Mouse (Mus musculus) ovary, adult 18-20 months (tissue): ENCODE measurements around the gene H2-K1.
"Not testable (repeated sequence)": the region's sequence is repeated elsewhere in the genome, so short reads cannot be mapped to it uniquely, and the experiment has no call there.

Experiments used
- DNase-seq: peaks from one replicate; pipeline ENCODE4 v3.0.0; 2022; ENCODE audit warnings: low spot score, mixed read lengths

The H2-K1 gene

GRCm38 (mm10) chr17:34026917-34027655 lies 26.9 kb upstream of the H2-K1 start:
- no peak for DNase-seq

GRCm38 (mm10) chr17:34026221-34026620 lies 26.1 kb upstream of the H2-K1 start:
- DNase-seq, result no peak

- no peak for DNase-seq
Observed at GRCm38 (mm10) chr17:34025756-34026151, 25.6 kb upstream of the H2-K1 start.

GRCm38 (mm10) chr17:34024861-34025755 lies 25.0 kb upstream of the H2-K1 start:
- no peak for DNase-seq

GRCm38 (mm10) chr17:34024317-34024821 lies 24.2 kb upstream of the H2-K1 start, which contains the start of gene Ring1:
Ring1 (minus strand) TSS chr17:34024680.
- DNase-seq, result no peak

DNA sequence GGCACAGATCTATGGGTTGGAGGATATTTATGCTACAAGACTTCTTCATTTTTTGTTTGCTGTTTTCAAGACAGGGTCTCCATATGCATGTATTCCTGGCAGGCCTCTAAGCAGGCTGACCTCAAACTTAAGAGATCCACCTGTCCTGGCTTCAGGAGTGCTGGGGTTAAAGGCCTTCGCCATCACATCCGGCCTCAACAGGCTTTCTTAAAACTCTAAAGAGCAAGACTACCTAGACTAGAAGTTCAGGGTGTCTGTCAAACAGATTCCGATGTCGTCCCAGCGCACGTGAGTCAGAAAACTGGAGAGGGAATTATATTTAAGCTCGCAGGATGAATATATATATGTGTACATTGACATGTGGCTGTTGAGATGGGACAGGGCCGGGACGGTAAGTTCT lies 23.5 kb upstream of the H2-K1 start:
- DNase-seq, result no peak

DNA sequence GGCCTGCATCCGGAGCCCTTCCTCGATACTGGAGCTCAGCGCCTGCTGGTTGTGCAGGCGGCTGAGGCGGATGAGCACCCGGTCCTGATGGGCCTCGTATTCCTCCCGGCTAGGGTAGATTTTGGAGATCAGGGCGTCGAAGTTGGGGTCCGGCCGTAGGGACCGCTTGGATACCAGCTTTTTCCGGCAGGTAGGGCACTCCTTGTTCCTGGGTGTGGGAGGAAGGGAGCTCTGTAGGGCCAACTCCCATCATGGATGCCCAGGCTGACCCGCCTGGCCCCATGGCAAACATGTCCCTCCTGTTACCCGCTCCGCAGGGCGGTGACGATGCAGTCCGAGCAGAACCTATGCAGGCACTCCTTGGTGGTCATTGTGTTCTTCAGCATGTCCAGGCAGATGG lies 22.8 kb upstream of the H2-K1 start:
- DNase-seq, result no peak

DNA sequence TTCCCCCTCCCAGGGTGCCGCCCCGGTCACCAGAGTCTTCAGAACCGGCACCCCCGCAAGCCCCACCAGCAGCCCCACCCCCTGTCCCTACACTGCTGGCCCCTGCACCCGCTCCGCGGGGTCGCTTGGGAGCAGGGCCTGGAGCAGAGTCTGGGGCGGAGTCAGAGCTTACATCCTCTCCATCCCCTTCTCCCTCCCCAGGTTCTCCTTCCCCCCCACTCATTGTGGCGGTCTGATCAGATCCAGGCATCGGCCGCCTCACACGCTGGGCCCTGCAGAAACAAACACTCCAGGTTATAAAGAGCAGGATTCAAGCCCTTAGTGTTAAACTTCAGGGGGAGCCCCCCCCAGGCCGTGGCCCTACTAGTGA lies 22.3 kb upstream of the H2-K1 start:
- no peak for DNase-seq

GRCm38 (mm10) chr17:34021539-34022413 lies 21.6 kb upstream of the H2-K1 start:
- DNase-seq, result no peak

- no peak for DNase-seq
Observed at GRCm38 (mm10) chr17:34013436-34013835, 13.3 kb upstream of the H2-K1 start.

- DNase-seq, result no peak
Observed at GRCm38 (mm10) chr17:34010156-34010555, 10.0 kb upstream of the H2-K1 start.

GRCm38 (mm10) chr17:34006570-34006969 lies 6.4 kb upstream of the H2-K1 start:
- no peak for DNase-seq

DNA sequence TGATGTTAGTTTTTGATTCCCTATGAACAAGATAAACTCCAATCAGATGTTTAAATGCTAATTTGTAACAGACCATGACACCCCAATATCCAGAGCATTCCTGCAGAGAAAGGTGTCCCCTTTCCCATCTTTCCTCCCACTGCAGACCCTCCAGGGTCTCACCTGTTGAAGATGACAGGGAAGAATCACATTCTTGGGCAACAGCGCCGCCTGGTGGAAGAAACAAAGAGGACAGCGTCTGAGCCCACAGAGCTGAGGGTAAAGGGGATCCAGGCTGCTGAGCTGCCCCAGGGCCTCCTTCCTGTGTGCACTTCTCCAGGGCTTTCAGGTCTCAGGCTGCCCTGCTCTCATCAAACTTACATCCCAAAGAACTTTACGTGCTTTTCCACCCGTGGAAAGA lies 3.3 kb upstream of the H2-K1 start:
- DNase-seq, result no peak

- not testable (repeated sequence) for DNase-seq
Observed at GRCm38 (mm10) chr17:34000796-34001195, 649 bp upstream of the H2-K1 start.

- no peak for DNase-seq
Observed at GRCm38 (mm10) chr17:33999341-34000149, 602 bp downstream of the H2-K1 start.

DNA sequence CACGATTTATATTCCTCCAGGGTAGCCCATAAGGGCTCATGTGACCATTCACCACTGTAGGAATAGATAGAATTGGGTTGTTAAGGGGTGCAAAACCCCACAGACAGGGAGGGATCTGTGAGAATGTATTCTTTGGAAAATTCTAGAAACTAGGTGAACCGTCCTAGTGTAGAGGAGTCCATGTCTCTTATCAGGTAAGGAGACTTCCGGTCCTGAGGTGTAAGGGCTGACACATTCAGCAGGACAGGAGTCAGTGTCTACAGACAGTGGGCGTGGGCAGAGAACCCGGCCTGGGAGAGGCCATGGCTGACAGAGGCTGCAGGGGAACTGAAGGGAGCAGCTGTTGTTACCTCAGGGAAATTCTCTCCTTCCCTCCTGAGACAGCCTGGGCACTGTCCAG lies 1.4 kb downstream of the H2-K1 start:
- DNase-seq, result not testable (repeated sequence)

DNA sequence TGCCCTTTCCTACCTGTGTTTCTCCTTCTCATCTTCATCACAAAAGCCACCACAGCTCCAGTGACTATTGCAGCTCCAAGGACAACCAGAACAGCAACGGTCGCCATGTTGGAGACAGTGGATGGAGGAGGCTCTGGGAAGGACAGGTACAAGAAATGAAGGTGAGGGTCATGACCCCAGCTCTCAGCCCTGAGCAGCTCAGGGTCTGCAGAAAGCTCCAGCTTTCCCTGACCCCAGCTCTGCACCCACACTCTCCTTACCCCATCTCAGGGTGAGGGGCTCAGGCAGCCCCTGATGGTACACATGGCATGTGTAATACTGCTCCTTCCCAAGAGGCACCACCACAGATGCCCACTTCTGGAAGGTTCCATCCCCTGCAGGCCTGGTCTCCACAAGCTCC lies 3.1 kb downstream of the H2-K1 start:
- DNase-seq, result not testable (repeated sequence)

- DNase-seq, result no peak
Observed at GRCm38 (mm10) chr17:33995651-33996050, 4.5 kb downstream of the H2-K1 start.

DNA sequence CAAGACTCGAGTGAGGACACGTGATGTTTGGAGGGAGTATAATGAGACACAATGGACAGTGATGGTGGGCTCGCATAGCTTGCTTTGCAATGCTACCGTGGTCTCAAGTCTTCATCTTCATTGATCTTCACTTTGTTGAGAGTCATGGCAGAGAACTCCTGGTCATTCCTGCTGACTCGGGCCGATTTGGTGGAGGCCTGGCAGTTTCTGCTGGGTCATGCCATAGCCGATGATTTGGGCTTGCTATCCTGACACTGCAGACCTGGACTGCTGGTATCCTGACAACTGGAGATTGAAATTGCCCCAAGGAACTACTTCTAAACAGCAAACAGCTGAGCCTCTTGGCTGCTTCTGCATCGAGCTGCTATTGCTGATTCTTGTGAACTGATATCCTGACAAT lies 5.2 kb downstream of the H2-K1 start:
- DNase-seq, result no peak

DNA sequence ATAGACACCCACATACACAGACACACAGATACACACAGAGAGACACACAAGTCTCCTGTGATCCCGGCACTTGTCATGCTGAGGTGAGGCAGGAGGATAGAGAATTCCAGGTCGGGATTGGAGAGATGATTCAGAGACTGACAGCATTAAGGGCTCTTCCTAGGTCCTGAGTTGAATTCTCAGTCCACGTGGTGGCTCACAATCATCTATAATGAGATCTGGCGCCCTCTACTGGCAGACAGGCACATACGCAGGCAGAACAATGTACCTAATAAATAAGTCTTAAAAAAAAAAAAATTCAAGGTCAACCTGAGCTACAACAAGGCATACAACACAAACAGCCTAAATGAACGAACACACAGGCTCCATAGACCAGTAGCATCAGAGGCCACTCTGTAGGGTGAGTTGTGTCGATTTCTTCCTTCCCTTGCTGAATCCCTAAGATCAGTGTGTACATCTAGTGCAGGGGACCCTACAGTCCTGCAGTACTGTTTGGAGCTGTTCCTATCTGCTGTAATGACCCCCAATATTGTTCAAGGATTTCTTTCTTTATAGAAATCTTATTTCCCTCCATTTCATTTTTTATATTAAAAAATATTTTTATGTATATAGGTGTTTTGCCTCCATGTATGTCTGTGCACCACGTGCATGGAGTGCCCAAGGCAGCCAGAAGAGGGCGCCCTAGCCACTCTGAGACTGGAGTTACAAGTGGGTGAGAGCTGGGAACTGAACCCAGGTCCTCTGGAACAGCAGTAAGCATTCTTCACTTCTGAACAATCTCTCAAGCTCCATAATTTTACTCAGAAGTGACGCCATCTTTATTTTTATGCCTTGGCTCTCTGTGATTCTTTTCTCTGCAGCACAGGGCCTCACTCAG lies 8.1 kb downstream of the H2-K1 start:
- no peak for DNase-seq
